Mouse (Mus musculus) heart, embryonic 14.5 days (tissue): Measurements from ENCODE around the gene BC004004. TPM values are rescaled to one million over a fixed set of nuclear protein-coding genes. Genes with fewer than 3 reads are reported as not detected.
A peak's percentile ranks its signal among the peaks of the same experiment; 100 is the strongest.
"Not testable (repeated sequence)": the region's sequence is repeated elsewhere in the genome, so short reads cannot be mapped to it uniquely, and the experiment has no call there.

Experiments used
- ATAC-seq: fragments of 200-750 bp; cut with Nextera tagmentation; 2 replicates; pipeline ENCODE4 v1.8.0; 2017; ENCODE audit warnings: low read depth, moderate TSS enrichment; ENCODE audit not compliant: insufficient number of reproducible peaks, insufficient read depth, low FRiP score
- H3K27ac ChIP-seq, 2 experiments: fragments of 200-500 bp in 1 of 2; fragments of 300-500 bp in 1 of 2; sonication (generic) in 1 of 2; replicated peaks in 1 of 2; 2 replicates each; pipeline ENCODE4 v1.5.1; 2012 to 2014; ENCODE audit warnings: low read depth in 2 of 2, low read length in 2 of 2, control low read depth in 1 of 2, mild to moderate bottlenecking in 1 of 2, mixed read lengths in 1 of 2; ENCODE audit not compliant: control insufficient read depth in 1 of 2, insufficient read depth in 1 of 2
- H3K27me3 ChIP-seq: fragments of 300-500 bp; sonication (generic); 2 replicates; pipeline ENCODE4 v1.6.1; 2014; ENCODE audit warnings: mild to moderate bottlenecking, low read length, control low read depth; ENCODE audit not compliant: control insufficient read depth, insufficient read depth
- H3K36me3 ChIP-seq: fragments of 300-500 bp; sonication (generic); 2 replicates; pipeline ENCODE4 v1.6.1; 2014; ENCODE audit warnings: mild to moderate bottlenecking, control low read depth, low read length, mixed read lengths; ENCODE audit not compliant: control insufficient read depth, insufficient read depth
- H3K4me1 ChIP-seq, 2 experiments: fragments of 200-500 bp in 1 of 2; fragments of 300-500 bp in 1 of 2; sonication (generic) in 1 of 2; 2 replicates each; pipeline ENCODE4 v1.6.1; 2012 to 2014; ENCODE audit warnings: low read length in 2 of 2, control low read depth in 1 of 2, mixed read lengths in 1 of 2; ENCODE audit not compliant: control insufficient read depth in 2 of 2, insufficient read depth in 2 of 2
- H3K4me2 ChIP-seq: fragments of 300-500 bp; sonication (generic); 2 replicates; pipeline ENCODE4 v1.6.1; 2014; ENCODE audit warnings: mild to moderate bottlenecking, low read length
- H3K4me3 ChIP-seq, 2 experiments: fragments of 200-500 bp in 1 of 2; fragments of 300-500 bp in 1 of 2; sonication (generic) in 1 of 2; 2 replicates each; pipeline ENCODE4 v1.5.1; 2012 to 2014; ENCODE audit warnings: low read length in 2 of 2, mild to moderate bottlenecking in 2 of 2, control low read depth in 1 of 2, low read depth in 1 of 2, moderate library complexity in 1 of 2; ENCODE audit not compliant: control insufficient read depth in 1 of 2, insufficient read depth in 1 of 2
- H3K9ac ChIP-seq: fragments of 300-500 bp; sonication (generic); 2 replicates; pipeline ENCODE4 v1.6.1; 2014; ENCODE audit warnings: mild to moderate bottlenecking, low read length
- H3K9me3 ChIP-seq: fragments of 300-500 bp; sonication (generic); 2 replicates; pipeline ENCODE4 v1.6.1; 2016; ENCODE audit warnings: low read length, control low read depth; ENCODE audit not compliant: control insufficient read depth
- WGBS: fragments of 180-500 bp; shearing (Covaris S2); extraction: QIAGEN DNeasy Blood & Tissue Kit; methylation state at CpG from one replicate; pipeline ENCODE4 v1.1.7; 2014; 5-methylcytosine and 5-hydroxymethylcytosine counted together
- polyA plus RNA-seq: library from polyadenylated mRNA; unstranded; fragments of >200 nt; fragmentation: Nextera tagmentation; extraction: Ambion mirVana; gene quantifications from 2 replicates; pipeline ENCODE4 v1.2.1, GENCODE M21; 2014

The BC004004 gene
- polyA plus RNA-seq, 1 experiment from 2014 or later: 106 TPM

DNA sequence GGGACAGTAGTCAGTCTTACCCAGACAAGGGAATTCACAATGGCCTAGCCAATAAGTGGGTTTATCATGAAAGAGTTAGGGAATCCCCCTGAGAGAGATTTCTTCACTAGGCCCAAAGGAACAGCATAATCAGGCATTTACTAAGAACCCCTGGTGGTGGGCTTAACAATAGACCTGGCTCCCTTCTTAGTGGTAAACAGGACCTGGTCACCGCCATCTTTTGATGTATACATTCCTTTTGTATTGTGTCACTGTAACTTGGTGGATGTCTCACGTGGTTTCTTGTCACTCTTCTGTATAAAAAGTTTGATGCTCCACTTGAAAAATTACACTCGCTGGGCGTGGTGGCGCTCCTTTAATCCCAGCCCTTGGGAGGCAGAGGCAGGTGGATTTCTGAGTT lies 82.5 kb downstream of the BC004004 start:
- H3K27me3 ChIP-seq, ATAC-seq: not testable (repeated sequence)

GRCm38 (mm10) chr17:29355461-29355840 lies 86.9 kb downstream of the BC004004 start:
- Histone ChIP-seq H3K9ac (peak overlapping the region; percentile 67), H3K27me3 (no peaks in the 10 kb centered on the region), H3K4me1 (peaks cover 20 to 24% of the 10 kb centered on the region in 2 experiments), H3K4me2 (peak overlapping the region; percentile 72), H3K4me3 (no peak overlapping the region), H3K9me3 (no peaks in the 10 kb centered on the region), H3K36me3 (no peaks in the 10 kb centered on the region), H3K27ac (peak overlapping the region; percentile 97 to 99)
- WGBS: 29% methylated on average over 5 of the region's 5 CpGs
- no peak for ATAC-seq

More for the DNA sequence above, 82.5 kb downstream of the BC004004 start:
- not testable (repeated sequence) for H3K36me3 ChIP-seq, H3K9me3 ChIP-seq, H3K4me3 ChIP-seq, H3K27ac ChIP-seq, H3K9ac ChIP-seq, H3K4me2 ChIP-seq
- 78% methylated on average over 5 of the region's 5 CpGs for WGBS
- peaks cover 19 to 24% of the 10 kb centered on the region in 2 experiments for H3K4me1 ChIP-seq

DNA sequence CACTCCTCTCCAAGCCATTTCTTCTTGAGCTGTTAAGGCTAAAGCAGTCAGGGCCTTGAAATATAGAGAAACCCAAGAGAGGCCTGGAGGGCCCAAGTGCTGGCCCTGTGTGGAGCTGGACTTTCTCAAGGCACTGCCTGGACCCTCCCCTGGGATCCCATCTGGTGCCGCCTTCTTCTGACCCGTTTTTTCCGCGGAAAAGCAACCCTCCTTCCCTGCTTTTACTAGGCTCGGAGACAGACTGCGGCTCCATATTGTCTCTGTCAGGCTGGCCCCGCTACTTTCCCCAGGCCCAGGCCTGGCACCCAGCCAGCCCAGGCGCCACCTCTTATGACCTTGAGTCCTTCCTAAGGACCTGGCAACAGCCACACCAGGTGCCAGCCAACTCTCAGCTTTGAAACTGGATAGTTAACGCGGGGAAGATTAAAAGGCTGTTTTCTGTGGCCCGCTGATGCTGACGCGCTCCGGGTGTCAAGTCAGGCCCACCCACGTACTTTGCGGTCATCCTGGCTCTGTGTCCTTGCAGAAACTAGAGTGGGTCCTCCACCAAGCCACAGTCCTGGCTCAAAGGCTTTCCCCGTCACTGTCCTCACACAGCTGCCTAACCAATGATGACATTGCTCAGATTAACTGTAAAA lies 87.4 kb downstream of the BC004004 start:
- Histone ChIP-seq H3K9me3 (no peaks in the 10 kb centered on the region), H3K4me2 (peak overlapping the region; percentile 72), H3K9ac (peak overlapping the region; percentile 67), H3K36me3 (no peaks in the 10 kb centered on the region), H3K27me3 (no peaks in the 10 kb centered on the region), H3K27ac (peak overlapping the region; percentile 97 to 99), H3K4me3 (peak overlapping the region in 1 of 2 experiments; percentile 35; a peak in 2 of 4 replicates), H3K4me1 (peaks cover 20 to 24% of the 10 kb centered on the region in 2 experiments)
- 2% methylated on average over 17 of the region's 17 CpGs for WGBS
- peak; percentile 76 for ATAC-seq

DNA sequence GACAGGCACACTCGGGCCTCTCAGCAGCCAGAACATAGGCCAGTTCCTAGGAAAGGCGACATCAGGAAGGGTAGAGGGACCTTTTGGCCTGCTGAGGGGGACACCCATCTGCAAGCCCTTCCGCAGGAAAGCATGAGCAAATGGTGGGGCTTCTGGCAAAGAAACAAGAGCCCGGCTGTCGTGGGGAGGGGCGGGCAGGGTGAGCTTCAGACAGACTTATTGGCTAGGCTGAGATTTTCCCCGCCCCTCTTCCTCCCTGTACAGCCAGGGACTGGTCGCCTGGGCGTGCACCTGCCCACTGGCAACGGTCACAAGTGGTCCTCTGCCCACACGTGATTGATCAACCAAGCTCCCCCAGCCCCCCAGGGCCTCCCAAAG lies 87.9 kb downstream of the BC004004 start:
- 1% methylated on average over 11 of the region's 11 CpGs for WGBS
- Histone ChIP-seq H3K27ac (peak overlapping the region; percentile 97 to 99), H3K4me1 (peaks cover 20 to 24% of the 10 kb centered on the region in 2 experiments), H3K36me3 (no peaks in the 10 kb centered on the region), H3K4me3 (peak overlapping the region; percentile 35), H3K4me2 (peak overlapping the region; percentile 72), H3K9ac (peak overlapping the region; percentile 67), H3K9me3 (no peaks in the 10 kb centered on the region), H3K27me3 (no peaks in the 10 kb centered on the region)
- ATAC-seq: peak; percentile 88

DNA sequence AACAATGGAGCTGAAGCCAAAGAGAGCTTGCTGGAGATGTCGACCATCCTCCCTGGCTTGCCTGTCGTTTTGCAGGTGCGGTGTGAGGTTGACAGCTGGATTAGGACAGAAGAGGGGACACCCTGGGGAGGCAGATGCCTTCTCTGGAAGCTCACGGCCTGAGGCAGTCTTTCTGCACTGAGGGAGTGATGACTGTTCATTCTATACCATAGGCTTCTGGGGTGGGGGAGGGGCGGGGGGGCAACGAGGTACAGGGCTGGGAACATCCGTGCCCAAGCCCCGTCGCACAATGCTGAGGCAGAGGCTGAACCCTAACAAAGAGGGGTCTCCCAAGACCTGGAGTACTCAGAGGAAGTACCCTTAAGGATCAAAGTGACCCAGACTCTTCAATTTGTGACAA lies 88.3 kb downstream of the BC004004 start:
- peak overlapping the region; percentile 72 for H3K4me2 ChIP-seq
- H3K27me3 ChIP-seq: no peaks in the 10 kb centered on the region
- no peaks in the 10 kb centered on the region for H3K9me3 ChIP-seq
- WGBS: 14% methylated on average over 9 of the region's 9 CpGs
- H3K9ac ChIP-seq: peak overlapping the region; percentile 67
- ATAC-seq: peak; percentile 4; the same call in 1 of the 2 replicates
- peak overlapping the region; percentile 97 to 99 for H3K27ac ChIP-seq
- no peaks in the 10 kb centered on the region for H3K36me3 ChIP-seq
- H3K4me3 ChIP-seq: peak overlapping the region; percentile 35
- peaks cover 20 to 24% of the 10 kb centered on the region in 2 experiments for H3K4me1 ChIP-seq

DNA sequence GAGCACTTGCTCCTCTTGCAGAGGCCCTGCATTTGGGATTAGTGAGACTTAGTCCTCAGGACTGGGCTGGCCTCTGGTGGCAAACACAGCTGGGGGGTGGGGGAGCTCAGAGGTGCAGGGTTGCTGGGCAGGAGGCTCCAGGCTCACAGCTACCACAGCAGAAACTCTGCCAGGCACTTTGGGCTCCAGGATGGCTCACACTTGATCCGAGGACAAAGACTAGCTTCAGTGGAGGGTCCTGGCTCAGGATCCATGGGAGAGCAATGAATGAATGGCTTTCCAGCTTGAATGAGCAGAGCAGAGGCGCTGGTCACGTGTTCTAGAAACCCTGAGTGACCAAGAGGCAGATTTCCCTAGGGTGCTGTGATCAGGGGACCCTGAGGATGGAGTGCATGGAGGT lies 90.3 kb downstream of the BC004004 start:
- Histone ChIP-seq H3K27ac (no peak overlapping the region), H3K4me3 (no peak overlapping the region), H3K9ac (no peak overlapping the region), H3K27me3 (no peaks in the 10 kb centered on the region), H3K4me1 (peaks cover 20 to 24% of the 10 kb centered on the region in 2 experiments), H3K36me3 (no peaks in the 10 kb centered on the region), H3K4me2 (no peak overlapping the region), H3K9me3 (no peaks in the 10 kb centered on the region)
- ATAC-seq: no peak
- 66% methylated on average over 3 of the region's 3 CpGs for WGBS

- no peak within 1 kb of the TSS for H3K27ac ChIP-seq
- no peak within 1 kb of the TSS for H3K4me3 ChIP-seq
- H3K27me3 ChIP-seq: no peaks in the 10 kb centered on the region
- H3K4me1 ChIP-seq: peaks cover 11 to 15% of the 10 kb centered on the region in 2 experiments
- no peak for ATAC-seq
- H3K4me2 ChIP-seq: no peak within 1 kb of the TSS
- no peak within 1 kb of the TSS for H3K9ac ChIP-seq
- no peaks in the 10 kb centered on the region for H3K9me3 ChIP-seq
- WGBS: 19% methylated on average over 5 of the region's 5 CpGs
- no peaks in the 10 kb centered on the region for H3K36me3 ChIP-seq
These were observed 92.2 kb downstream of the BC004004 start, which contains the start of gene Fgd2 for GRCm38 (mm10) chr17:29360761-29361221. Fgd2 (plus strand) TSS chr17:29360914.
